Mouse (Mus musculus) embryo, embryonic 11.5 days (tissue): ENCODE data around the gene Nos1ap.

Experiments
- DNase-seq: peaks from one replicate; pipeline ENCODE4 v3.0.0-alpha.2; 2012; ENCODE audit warnings: low read depth, low spot score

Nos1ap gene

GRCm38 (mm10) chr1:170419961-170420360 is 169.7 kb downstream of the Nos1ap start:
- no peak for DNase-seq

- no peak for DNase-seq
Measured at GRCm38 (mm10) chr1:170418131-170418530, 171.5 kb downstream of the Nos1ap start.

DNA sequence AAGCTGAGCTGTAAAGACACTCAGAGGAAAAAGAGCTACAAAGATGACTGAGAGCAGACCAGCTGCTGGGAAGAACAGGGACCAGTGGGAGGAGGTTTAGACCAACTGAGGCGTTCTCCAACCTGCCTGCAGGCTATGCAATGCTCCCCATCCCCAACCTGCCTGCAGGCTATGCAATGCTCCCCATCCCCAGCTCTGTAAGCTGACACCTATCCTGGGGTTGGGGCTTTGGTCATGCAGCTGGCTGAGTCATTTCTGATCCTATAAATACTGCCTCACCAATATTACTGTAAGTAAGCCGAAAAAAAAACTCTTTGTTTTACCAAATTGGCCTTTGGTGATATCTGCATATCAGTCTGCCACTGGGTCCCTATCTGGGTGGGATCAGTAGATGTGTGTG is 172.7 kb downstream of the Nos1ap start:
- no peak for DNase-seq

- no peak for DNase-seq
Measured at GRCm38 (mm10) chr1:170416206-170416605, 173.5 kb downstream of the Nos1ap start.

DNA sequence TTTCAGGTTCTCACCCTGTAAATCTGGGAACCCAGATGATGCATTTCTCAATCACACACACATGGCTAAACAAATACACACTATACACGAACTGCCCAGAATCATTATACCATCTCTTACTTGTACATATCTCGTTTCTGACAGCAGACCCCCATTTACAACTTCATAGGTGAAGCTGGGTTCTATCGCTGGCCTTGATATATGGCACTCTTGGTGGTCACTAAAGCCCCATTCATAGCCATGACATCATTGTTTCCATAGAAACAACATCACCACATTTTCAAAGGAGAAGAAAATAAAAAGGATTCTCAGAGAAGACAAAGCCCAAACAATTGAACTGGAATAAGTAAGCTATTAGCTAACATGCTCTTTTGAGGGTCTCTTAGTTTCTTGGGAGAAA is 174.3 kb downstream of the Nos1ap start:
- no peak for DNase-seq

GRCm38 (mm10) chr1:170410402-170411191 is 179.1 kb downstream of the Nos1ap start:
- no peak for DNase-seq

DNA sequence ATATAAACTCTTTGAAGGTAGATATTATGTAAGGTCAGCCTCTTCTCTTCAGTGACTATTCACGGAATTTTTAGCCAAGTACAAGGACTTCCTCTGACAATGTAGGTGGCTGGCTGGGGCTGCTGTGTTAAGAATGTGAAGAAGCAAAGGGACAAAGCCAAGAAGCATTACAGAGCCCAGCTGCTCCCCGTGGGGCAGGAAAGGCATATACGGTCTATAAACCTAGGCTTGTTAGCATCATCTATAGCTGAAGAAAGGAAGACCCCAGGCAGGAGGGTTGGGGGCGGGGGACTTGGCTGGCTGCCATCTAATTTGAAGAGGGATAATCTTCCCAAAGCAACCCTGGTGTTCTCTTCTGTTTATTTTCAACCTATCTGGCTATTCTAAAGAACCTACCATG is 180.6 kb downstream of the Nos1ap start:
- no peak for DNase-seq

GRCm38 (mm10) chr1:170406921-170407320 is 182.7 kb downstream of the Nos1ap start:
- no peak for DNase-seq

- DNase-seq: no peak
Measured at GRCm38 (mm10) chr1:170405152-170405551, 184.5 kb downstream of the Nos1ap start.

GRCm38 (mm10) chr1:170402682-170403081 is 187.0 kb downstream of the Nos1ap start:
- DNase-seq: no peak

DNA sequence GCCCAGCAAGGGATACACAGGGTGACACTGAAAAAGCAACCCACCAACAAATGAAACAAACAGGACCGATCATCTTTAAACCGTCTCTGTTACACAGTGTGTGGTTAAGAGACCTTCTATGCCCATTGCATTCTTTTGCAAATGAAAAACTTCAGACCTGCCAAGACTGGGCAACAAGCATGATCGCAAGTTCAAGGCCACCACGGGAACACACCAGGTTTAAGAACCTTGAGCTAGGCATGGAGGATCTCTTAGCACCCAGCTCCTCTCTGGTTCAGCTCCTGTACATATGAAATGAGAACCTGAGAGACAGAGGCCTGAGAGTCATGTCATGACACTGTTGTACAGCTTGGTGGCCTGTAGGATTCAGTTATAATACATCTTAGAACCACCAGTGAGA is 190.8 kb downstream of the Nos1ap start:
- no peak for DNase-seq

GRCm38 (mm10) chr1:170395101-170395500 is 194.6 kb downstream of the Nos1ap start:
- no peak for DNase-seq

- no peak for DNase-seq
Measured at GRCm38 (mm10) chr1:170394641-170395040, 195.0 kb downstream of the Nos1ap start.

- no peak for DNase-seq
Measured at GRCm38 (mm10) chr1:170392771-170393728, 196.6 kb downstream of the Nos1ap start.

DNA sequence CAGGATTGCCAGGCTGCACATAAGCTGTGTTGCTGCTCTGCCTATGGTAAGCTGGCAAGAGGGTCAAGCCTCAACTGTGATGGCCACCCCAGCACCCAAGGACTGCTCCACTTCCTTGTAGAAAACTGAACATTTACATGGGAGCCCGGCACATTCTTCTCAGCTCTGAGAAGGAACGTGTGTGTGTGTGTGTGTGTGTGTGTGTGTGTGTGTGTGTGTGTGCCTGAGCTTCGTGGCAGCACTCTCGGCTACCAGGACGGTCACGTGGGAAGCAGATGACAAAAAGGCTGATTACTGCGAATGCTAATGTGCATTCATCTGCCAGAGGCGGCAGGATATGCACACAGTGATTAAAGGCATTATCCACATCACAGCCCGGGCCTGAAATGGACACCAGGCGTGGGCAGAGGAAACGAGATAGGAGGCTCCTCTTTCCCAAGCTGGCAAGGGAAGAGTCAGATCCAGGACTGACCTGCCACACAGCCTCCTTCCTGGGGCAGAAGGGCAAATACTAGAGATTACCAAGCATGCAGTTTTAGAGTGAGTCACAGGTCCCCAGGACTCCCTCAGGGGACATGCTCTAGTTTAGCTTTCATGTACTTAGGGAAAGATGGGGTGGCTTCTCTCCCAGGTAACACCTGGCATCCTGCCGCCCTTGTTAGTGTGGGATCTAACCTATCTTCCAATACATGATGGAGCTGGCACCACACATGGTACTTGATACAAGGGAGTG is 202.3 kb downstream of the Nos1ap start:
- no peak for DNase-seq

DNA sequence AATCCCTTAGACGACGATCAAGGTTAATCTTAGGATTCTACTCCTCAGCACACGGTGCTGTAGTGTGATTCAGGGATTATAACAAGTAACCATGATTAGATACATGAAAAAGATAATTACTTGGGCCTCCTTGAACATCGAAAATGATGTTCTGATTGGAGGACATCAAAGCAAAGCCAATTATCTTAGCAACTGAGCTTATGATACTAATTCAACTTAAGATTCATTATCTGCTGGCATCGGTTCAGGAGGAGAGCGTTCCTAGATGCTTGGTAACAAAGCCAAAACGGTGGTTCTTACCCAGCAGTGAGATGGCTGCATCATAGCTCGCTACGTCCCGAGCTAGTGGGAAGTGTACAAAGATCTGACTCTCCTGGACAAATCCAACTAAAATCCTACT is 204.2 kb downstream of the Nos1ap start:
- no peak for DNase-seq

DNA sequence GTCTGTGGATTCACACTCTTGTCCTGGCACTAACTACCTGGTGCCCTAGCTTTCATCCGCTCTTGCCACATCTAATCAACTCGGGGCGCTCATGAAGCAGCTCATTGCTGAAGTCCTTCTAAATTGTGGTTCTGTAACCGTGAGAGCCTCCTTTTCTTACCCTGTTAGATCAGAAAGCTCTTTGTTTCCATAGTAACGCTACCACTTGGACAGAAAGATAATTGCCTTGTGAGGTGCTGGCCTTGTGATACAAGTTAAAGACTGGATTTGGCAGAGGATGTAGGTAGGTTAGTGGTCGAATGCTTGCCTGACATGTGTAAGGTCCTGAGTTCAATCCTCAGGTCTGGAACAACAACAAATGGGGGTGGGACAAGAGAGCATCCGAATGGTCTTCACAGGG is 206.1 kb downstream of the Nos1ap start:
- no peak for DNase-seq

DNA sequence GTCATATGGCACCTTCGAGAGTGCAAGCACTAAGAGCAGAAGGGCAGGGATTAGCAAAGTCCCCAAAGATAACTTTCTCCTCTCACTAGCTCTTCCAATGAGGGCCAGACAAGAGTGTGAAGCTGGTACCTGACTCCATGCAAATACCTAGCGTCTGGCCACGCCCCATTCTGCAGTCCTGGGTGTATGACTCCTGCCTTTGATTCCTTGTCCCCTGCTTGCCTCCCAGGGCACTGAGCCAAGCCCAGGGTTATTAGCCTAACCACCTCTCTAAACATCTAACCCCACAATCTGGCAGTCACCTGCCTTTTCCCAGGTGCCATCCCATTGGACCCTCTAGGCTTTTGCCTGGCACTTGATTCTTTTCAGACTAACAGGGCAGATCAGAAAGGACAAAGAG is 208.2 kb downstream of the Nos1ap start:
- no peak for DNase-seq

DNA sequence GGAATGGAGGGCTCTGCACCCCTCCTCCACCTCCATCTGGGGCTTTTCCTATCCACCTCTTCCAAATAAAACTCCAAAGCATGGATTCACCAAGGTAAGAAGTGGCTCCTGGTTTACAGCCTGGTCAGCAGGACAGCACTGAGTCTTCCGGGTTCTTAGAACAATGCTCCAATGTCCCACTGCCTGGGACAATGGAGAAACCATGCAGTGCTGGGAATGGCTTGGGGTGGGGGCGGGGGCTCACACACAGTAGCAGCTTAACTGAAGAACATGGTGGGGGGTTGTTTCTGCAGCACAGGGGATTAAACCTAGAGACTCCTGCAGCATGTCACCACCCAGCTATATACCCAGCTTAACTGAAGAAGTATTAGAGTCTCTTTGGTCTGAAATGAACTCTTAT is 209.2 kb downstream of the Nos1ap start:
- DNase-seq: no peak

DNA sequence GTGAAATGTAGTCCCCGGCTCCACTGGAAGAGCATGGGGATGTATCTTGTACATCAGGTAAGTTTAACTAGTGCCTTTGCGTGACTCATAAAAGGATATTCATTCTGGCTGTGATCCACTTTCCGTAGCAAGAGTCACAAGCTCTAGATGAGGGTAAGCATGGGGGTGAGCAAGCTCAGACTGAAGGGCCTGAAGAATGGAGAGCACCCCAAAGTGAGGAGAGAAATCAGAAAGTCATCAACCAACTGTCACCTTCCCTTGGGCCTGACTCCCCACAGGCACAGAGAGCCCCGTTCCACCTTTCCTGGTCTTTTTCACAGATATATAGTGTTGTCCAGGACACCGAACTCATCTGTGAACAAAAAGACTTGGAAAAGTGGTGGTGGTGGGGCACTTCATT is 213.9 kb downstream of the Nos1ap start:
- DNase-seq: no peak

- no peak for DNase-seq
Measured at GRCm38 (mm10) chr1:170373750-170374149, 215.9 kb downstream of the Nos1ap start.

- DNase-seq: no peak
Measured at GRCm38 (mm10) chr1:170371191-170371792, 218.4 kb downstream of the Nos1ap start.
